Mouse (Mus musculus): Measurements from ENCODE around the gene Capn8.

Gene Capn8

GRCm38 (mm10) chr1:182564408-182565120, at the start of gene Capn8:
Capn8 (plus strand) TSS chr1:182565007.
- DNase-seq (ENCODE audit: low spot score in 2 of 2), result peak in 1 of 2 experiments; percentile 37

- peak; percentile 56 to 81 for DNase-seq (ENCODE audit: low spot score in 2 of 2)
Observed at GRCm38 (mm10) chr1:182516758-182517676, 47.8 kb upstream of the Capn8 start, which contains the start of gene Capn2. Capn2 (minus strand) TSS chr1:182517608.

GRCm38 (mm10) chr1:182517677-182518011, 47.2 kb upstream of the Capn8 start:
- DNase-seq (ENCODE audit: low spot score in 2 of 2), result no peak

GRCm38 (mm10) chr1:182518143-182518680, 46.6 kb upstream of the Capn8 start:
- DNase-seq (ENCODE audit: low spot score in 2 of 2), result no peak

- DNase-seq (ENCODE audit: low spot score in 2 of 2), result no peak
Observed at GRCm38 (mm10) chr1:182518811-182519210, 46.0 kb upstream of the Capn8 start.

- DNase-seq (ENCODE audit: low spot score in 2 of 2), result no peak
Observed at GRCm38 (mm10) chr1:182519341-182519740, 45.5 kb upstream of the Capn8 start.

- DNase-seq (ENCODE audit: low spot score in 2 of 2), result peak; percentile 22 to 68
Observed at GRCm38 (mm10) chr1:182520091-182520937, 44.5 kb upstream of the Capn8 start.

GRCm38 (mm10) chr1:182520938-182521500, 43.8 kb upstream of the Capn8 start:
- DNase-seq (ENCODE audit: low spot score in 2 of 2), result no peak

- no peak for DNase-seq (ENCODE audit: low spot score in 2 of 2)
Observed at GRCm38 (mm10) chr1:182522961-182523360, 41.8 kb upstream of the Capn8 start.

GRCm38 (mm10) chr1:182523692-182524091, 41.1 kb upstream of the Capn8 start:
- DNase-seq (ENCODE audit: low spot score in 2 of 2), result no peak

GRCm38 (mm10) chr1:182525601-182526000, 39.2 kb upstream of the Capn8 start:
- no peak for DNase-seq (ENCODE audit: low spot score in 2 of 2)

GRCm38 (mm10) chr1:182527261-182527766, 37.5 kb upstream of the Capn8 start:
- no peak for DNase-seq (ENCODE audit: low spot score in 2 of 2)

- DNase-seq (ENCODE audit: low spot score in 2 of 2), result peak in 1 of 2 experiments; percentile 49
Observed at GRCm38 (mm10) chr1:182527921-182528858, 36.6 kb upstream of the Capn8 start.

GRCm38 (mm10) chr1:182533583-182533982, 31.2 kb upstream of the Capn8 start:
- DNase-seq (ENCODE audit: low spot score in 2 of 2), result no peak

GRCm38 (mm10) chr1:182535080-182535481, 29.7 kb upstream of the Capn8 start:
- DNase-seq (ENCODE audit: low spot score in 2 of 2), result no peak

GRCm38 (mm10) chr1:182539023-182539940, 25.5 kb upstream of the Capn8 start:
- peak in 1 of 2 experiments; percentile 69 for DNase-seq (ENCODE audit: low spot score in 2 of 2)

- no peak for DNase-seq (ENCODE audit: low spot score in 2 of 2)
Observed at GRCm38 (mm10) chr1:182542110-182542509, 22.7 kb upstream of the Capn8 start.

GRCm38 (mm10) chr1:182543136-182543535, 21.7 kb upstream of the Capn8 start:
- no peak for DNase-seq (ENCODE audit: low spot score in 2 of 2)

- no peak for DNase-seq (ENCODE audit: low spot score in 2 of 2)
Observed at GRCm38 (mm10) chr1:182543906-182544305, 20.9 kb upstream of the Capn8 start.

Data from spleen, postnatal 10 days (tissue).